Mouse (Mus musculus) bone marrow, adult 2 months (tissue): ENCODE data around the gene Rnf43.
A peak's percentile ranks its signal among the peaks of the same experiment; 100 is the strongest.

Source experiments
- CTCF ChIP-seq: fragments of 200-500 bp; IDR thresholded peaks from 2 replicates; pipeline ENCODE4 v1.5.1; 2011; ENCODE audit warnings: low read length, control low read depth; ENCODE audit not compliant: control insufficient read depth, insufficient read depth
- POLR2A ChIP-seq: fragments of 200-500 bp; IDR thresholded peaks from 2 replicates; pipeline ENCODE4 v1.6.1; 2011; ENCODE audit warnings: low read depth, mild to moderate bottlenecking, control low read depth, low read length, borderline replicate concordance; ENCODE audit not compliant: control insufficient read depth

GRCm38 (mm10) chr11:87770989-87771388, 108.5 kb downstream of the Rnf43 start:
- TF ChIP-seq CTCF (peak; percentile 99), POLR2A (no peak)
